Mouse (Mus musculus) testis, postnatal 10 days (tissue): ENCODE measurements around the gene Atxn7l1.

ENCODE experiments used
- DNase-seq: peaks from one replicate; pipeline ENCODE4 v3.0.0; 2021; ENCODE audit warnings: low spot score

The Atxn7l1 gene

GRCm38 (mm10) chr12:33323821-33324220 lies 176.3 kb downstream of the Atxn7l1 start:
- DNase-seq: no peak

- no peak for DNase-seq
These were observed 177.9 kb downstream of the Atxn7l1 start for GRCm38 (mm10) chr12:33325424-33325823.

- no peak for DNase-seq
These were observed 184.6 kb downstream of the Atxn7l1 start for GRCm38 (mm10) chr12:33332046-33332445.

GRCm38 (mm10) chr12:33332796-33333195 lies 185.3 kb downstream of the Atxn7l1 start:
- DNase-seq: no peak

GRCm38 (mm10) chr12:33333914-33334313 lies 186.4 kb downstream of the Atxn7l1 start:
- DNase-seq: peak; percentile 90

GRCm38 (mm10) chr12:33334511-33334910 lies 187.0 kb downstream of the Atxn7l1 start:
- DNase-seq: no peak

GRCm38 (mm10) chr12:33334951-33335350 lies 187.5 kb downstream of the Atxn7l1 start:
- DNase-seq: no peak

- no peak for DNase-seq
These were observed 187.9 kb downstream of the Atxn7l1 start for GRCm38 (mm10) chr12:33335410-33335809.

- no peak for DNase-seq
These were observed 189.2 kb downstream of the Atxn7l1 start for GRCm38 (mm10) chr12:33336561-33337125.

- no peak for DNase-seq
These were observed 189.8 kb downstream of the Atxn7l1 start for GRCm38 (mm10) chr12:33337289-33337688.

- no peak for DNase-seq
These were observed 190.7 kb downstream of the Atxn7l1 start for GRCm38 (mm10) chr12:33338170-33338569.

- no peak for DNase-seq
These were observed 192.3 kb downstream of the Atxn7l1 start for GRCm38 (mm10) chr12:33339822-33340221.

GRCm38 (mm10) chr12:33340698-33341097 lies 193.2 kb downstream of the Atxn7l1 start:
- DNase-seq: no peak

- peak; percentile 67 for DNase-seq
These were observed 193.9 kb downstream of the Atxn7l1 start for GRCm38 (mm10) chr12:33341351-33341892.

GRCm38 (mm10) chr12:33344970-33345772 lies 197.7 kb downstream of the Atxn7l1 start:
- DNase-seq: no peak

GRCm38 (mm10) chr12:33345773-33346435 lies 198.4 kb downstream of the Atxn7l1 start:
- no peak for DNase-seq

GRCm38 (mm10) chr12:33352671-33353070 lies 205.2 kb downstream of the Atxn7l1 start:
- no peak for DNase-seq

GRCm38 (mm10) chr12:33358345-33358744 lies 210.9 kb downstream of the Atxn7l1 start:
- DNase-seq: no peak

- no peak for DNase-seq
These were observed 211.7 kb downstream of the Atxn7l1 start for GRCm38 (mm10) chr12:33359209-33359608.

GRCm38 (mm10) chr12:33359878-33360482 lies 212.5 kb downstream of the Atxn7l1 start:
- DNase-seq: no peak

- peak; percentile 68 for DNase-seq
These were observed 213.2 kb downstream of the Atxn7l1 start for GRCm38 (mm10) chr12:33360729-33361128.

GRCm38 (mm10) chr12:33364511-33364910 lies 217.0 kb downstream of the Atxn7l1 start:
- no peak for DNase-seq
